Mouse (Mus musculus): ENCODE results near the gene Akp3. TPM values are rescaled to one million over a fixed set of nuclear protein-coding genes. Genes with fewer than 3 reads are reported as not detected.

Gene Akp3
- polyA plus RNA-seq, 1 experiment from 2014 or later = not detected

GRCm38 (mm10) chr1:87155531-87156198 lies 30.9 kb downstream of the Akp3 start:
- peak; percentile 44 for ATAC-seq (ENCODE audit: low FRiP score, low read depth)
- Histone ChIP-seq H3K4me3 (peak overlapping the region; percentile 45), H3K27ac (replicated peaks) (no peak overlapping the region), H3K4me1 (peaks cover 18% of the 10 kb centered on the region), H3K27me3 (peaks cover 95% of the 10 kb centered on the region), H3K9ac (replicated peaks) (peak overlapping the region; percentile 50), H3K9me3 (no peaks in the 10 kb centered on the region), H3K4me2 (replicated peaks) (peak overlapping the region; percentile 68), H3K36me3 (no peaks in the 10 kb centered on the region)
- WGBS = 2% methylated on average over 49 of the region's 56 CpGs

- WGBS = 6% methylated on average over 7 of the region's 12 CpGs
- H3K27ac ChIP-seq (replicated peaks) = no peak within 1 kb of the TSS
- ATAC-seq (ENCODE audit: low FRiP score, low read depth) = peak; percentile 13; the same call in 1 of the 2 replicates
Observed at GRCm38 (mm10) chr1:87156199-87156587, 31.4 kb downstream of the Akp3 start, which contains the start of gene Ecel1. Gene Ecel1 (minus strand): TSS chr1:87156521.

DNA sequence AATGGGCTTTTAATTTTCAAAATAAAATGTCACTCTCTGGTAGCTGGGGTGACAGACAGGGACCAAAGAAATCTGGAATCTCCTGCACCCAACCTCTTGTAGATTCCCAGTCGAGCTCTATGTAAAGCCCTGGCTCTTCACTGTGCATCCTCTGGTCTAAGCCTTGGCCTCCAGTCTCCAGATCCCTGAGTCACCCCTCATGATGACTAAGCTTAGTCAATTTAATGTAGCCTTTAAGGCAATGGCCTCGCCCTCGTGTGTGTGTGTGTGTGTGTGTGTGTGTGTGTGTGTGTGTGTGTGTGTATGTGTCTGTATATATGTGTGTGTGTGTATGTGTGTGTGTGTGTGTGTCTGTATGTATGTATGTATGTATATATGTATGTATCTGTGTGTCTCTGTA lies 34.6 kb downstream of the Akp3 start:
- Histone ChIP-seq H3K36me3 (no peaks in the 10 kb centered on the region), H3K4me2 (replicated peaks) (no peak overlapping the region), H3K27ac (replicated peaks) (no peak overlapping the region), H3K4me3 (no peak overlapping the region), H3K9me3 (no peaks in the 10 kb centered on the region), H3K4me1 (peaks cover 10% of the 10 kb centered on the region), H3K27me3 (peaks cover 65% of the 10 kb centered on the region), H3K9ac (replicated peaks) (no peak overlapping the region)
- 68% methylated on average over 3 of the region's 3 CpGs for WGBS
- no peak for ATAC-seq (ENCODE audit: low FRiP score, low read depth)

More at GRCm38 (mm10) chr1:87156199-87156587, 31.4 kb downstream of the Akp3 start, which contains the start of gene Ecel1:
- peak within 1 kb of the TSS; percentile 45 for H3K4me3 ChIP-seq
- H3K4me1 ChIP-seq = peaks cover 18% of the 10 kb centered on the region
- no peaks in the 10 kb centered on the region for H3K36me3 ChIP-seq
- H3K9ac ChIP-seq (replicated peaks) = peak within 1 kb of the TSS; percentile 50
- H3K27me3 ChIP-seq = peaks cover 91% of the 10 kb centered on the region
- H3K9me3 ChIP-seq = no peaks in the 10 kb centered on the region
- H3K4me2 ChIP-seq (replicated peaks) = peak within 1 kb of the TSS; percentile 68

GRCm38 (mm10) chr1:87164164-87164795 lies 39.5 kb downstream of the Akp3 start:
- Histone ChIP-seq H3K36me3 (no peaks in the 10 kb centered on the region), H3K27ac (replicated peaks) (0 out of 2 replicates have a peak overlapping the region, but pooled peaks have one; percentile 12), H3K4me1 (peaks cover 19% of the 10 kb centered on the region), H3K4me2 (replicated peaks) (no peak overlapping the region), H3K4me3 (no peak overlapping the region), H3K27me3 (peaks cover 32% of the 10 kb centered on the region; the same call in 1 of the 2 replicates), H3K9ac (replicated peaks) (no peak overlapping the region), H3K9me3 (no peaks in the 10 kb centered on the region)
- ATAC-seq (ENCODE audit: low FRiP score, low read depth) = peak; percentile 62
- 38% methylated on average over 11 of the region's 11 CpGs for WGBS

GRCm38 (mm10) chr1:87164796-87165184 lies 40.0 kb downstream of the Akp3 start:
- no peaks in the 10 kb centered on the region for H3K36me3 ChIP-seq
- 0 out of 2 replicates have a peak overlapping the region, but pooled peaks have one; percentile 12 for H3K27ac ChIP-seq (replicated peaks)
- H3K9ac ChIP-seq (replicated peaks) = no peak overlapping the region
- H3K4me1 ChIP-seq = peaks cover 23% of the 10 kb centered on the region
- ATAC-seq (ENCODE audit: low FRiP score, low read depth) = 0 out of 2 replicates have a peak, but pooled peaks have one; percentile 8
- no peaks in the 10 kb centered on the region for H3K9me3 ChIP-seq
- H3K4me3 ChIP-seq = no peak overlapping the region
- 54% methylated on average over 9 of the region's 9 CpGs for WGBS
- H3K4me2 ChIP-seq (replicated peaks) = no peak overlapping the region
- H3K27me3 ChIP-seq = peaks cover 32% of the 10 kb centered on the region; the same call in 1 of the 2 replicates

GRCm38 (mm10) chr1:87170458-87170857 lies 45.7 kb downstream of the Akp3 start:
- H3K27ac ChIP-seq (replicated peaks) = no peak overlapping the region
- no peak overlapping the region for H3K9ac ChIP-seq (replicated peaks)
- peaks cover 27% of the 10 kb centered on the region for H3K4me1 ChIP-seq
- ATAC-seq (ENCODE audit: low FRiP score, low read depth) = peak; percentile 17; the same call in 1 of the 2 replicates
- no peaks in the 10 kb centered on the region for H3K36me3 ChIP-seq
- 6% methylated on average over 17 of the region's 19 CpGs for WGBS
- H3K4me2 ChIP-seq (replicated peaks) = peak overlapping the region; percentile 25
- no peaks in the 10 kb centered on the region for H3K9me3 ChIP-seq
- H3K27me3 ChIP-seq = peaks cover 30% of the 10 kb centered on the region
- H3K4me3 ChIP-seq = no peak overlapping the region

DNA sequence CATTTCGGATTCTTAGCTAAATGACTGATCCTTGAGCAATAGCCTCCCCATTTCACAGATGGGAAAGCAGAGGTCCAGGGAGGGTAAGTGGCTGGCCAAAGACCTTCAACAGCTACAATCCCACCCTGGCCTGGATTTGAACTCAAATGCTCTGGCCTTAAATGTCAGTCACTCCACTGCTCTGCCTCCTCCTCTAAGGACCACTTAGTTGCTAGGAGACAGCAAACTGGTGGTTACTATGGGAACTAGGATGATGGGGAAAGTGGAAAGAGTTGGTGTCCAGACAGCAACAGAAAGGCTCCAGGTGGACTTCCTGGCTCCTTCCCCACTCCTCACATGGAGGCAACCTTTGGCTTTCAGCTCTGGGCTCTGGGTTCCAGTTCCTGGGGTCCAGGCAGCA lies 46.5 kb downstream of the Akp3 start:
- 94% methylated on average over 1 of the region's 1 CpGs for whole genome bisulfite sequencing
- H3K4me2 ChIP-seq (replicated peaks) = no peak overlapping the region
- H3K9me3 ChIP-seq = no peaks in the 10 kb centered on the region
- peaks cover 34% of the 10 kb centered on the region for H3K4me1 ChIP-seq
- H3K9ac ChIP-seq (replicated peaks) = no peak overlapping the region
- no peak overlapping the region for H3K27ac ChIP-seq (replicated peaks)
- H3K4me3 ChIP-seq = no peak overlapping the region
- H3K27me3 ChIP-seq = peaks cover 29% of the 10 kb centered on the region
- ATAC-seq (ENCODE audit: low FRiP score, low read depth) = no peak
- H3K36me3 ChIP-seq = no peaks in the 10 kb centered on the region

DNA sequence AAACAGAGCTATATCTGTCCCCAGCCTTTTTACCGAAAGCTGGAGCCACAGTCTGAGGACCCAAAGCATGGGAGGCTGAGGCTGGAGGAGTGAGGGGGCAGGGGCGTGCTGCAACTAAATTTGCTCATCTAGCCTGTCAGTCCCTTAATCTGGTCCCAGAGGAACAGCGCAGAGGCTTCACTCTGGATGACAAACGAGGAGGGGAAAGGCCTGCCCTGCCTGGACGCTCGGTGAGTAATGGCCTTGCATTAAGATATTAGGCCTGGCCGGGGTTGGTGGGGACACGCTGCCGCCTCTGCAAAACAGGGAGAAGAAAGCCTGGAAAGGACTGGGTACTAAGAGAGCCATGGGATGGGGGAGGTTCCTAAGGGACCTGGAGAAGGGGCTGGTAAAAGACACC lies 47.5 kb downstream of the Akp3 start:
- no peak overlapping the region for H3K9ac ChIP-seq (replicated peaks)
- no peak for ATAC-seq (ENCODE audit: low FRiP score, low read depth)
- H3K4me1 ChIP-seq = peaks cover 34% of the 10 kb centered on the region
- no peak overlapping the region for H3K4me2 ChIP-seq (replicated peaks)
- H3K36me3 ChIP-seq = no peaks in the 10 kb centered on the region
- peaks cover 38% of the 10 kb centered on the region for H3K27me3 ChIP-seq
- 41% methylated on average over 9 of the region's 9 CpGs for WGBS
- no peaks in the 10 kb centered on the region for H3K9me3 ChIP-seq
- H3K4me3 ChIP-seq = no peak overlapping the region
- no peak overlapping the region for H3K27ac ChIP-seq (replicated peaks)

DNA sequence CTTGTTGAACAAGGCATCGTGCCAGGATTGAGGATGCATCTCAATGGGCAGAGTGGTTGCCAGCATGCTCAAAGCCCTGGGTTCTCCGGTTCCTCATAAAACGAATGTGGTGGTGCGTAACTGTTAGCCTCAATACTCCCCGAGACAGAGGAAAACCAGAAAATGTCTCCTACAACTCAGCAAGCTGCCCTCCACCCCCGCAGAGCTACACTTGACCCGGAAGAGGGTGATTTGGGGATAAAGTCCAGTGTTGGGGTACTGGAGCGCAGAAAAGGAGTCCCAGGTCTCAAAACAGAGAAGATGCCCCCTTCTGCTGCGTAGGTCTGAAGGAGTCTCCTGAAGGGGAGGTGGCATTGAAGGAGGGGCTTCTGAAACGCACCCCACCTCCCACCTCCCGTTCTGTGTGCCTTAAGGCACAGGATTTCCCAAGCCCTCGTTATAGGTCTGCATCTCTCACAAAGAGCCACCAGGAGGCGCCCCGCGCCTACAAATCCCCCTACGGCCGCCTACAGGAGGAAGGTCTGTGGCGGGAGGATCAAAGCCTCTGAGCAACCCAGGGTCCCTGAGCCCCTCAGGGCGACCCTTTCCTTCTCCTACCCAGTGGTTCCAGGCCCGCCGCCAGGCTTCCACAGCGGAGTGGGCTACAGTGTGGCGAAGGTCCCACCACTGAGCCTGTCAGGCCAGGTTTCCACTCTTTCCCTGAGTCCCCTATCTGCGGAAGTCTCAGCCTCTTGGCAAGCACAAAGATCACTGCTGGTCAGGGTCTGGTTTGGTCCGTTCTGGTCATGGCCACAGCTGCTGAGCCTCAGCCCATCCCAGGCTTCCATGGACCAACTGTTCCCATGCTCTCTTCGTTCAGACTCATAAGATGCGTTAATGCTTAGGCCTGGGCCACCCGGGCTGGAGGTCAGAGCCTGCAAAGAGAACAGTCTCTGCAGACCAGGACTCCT lies 49.5 kb downstream of the Akp3 start:
- H3K9ac ChIP-seq (replicated peaks) = no peak overlapping the region
- H3K9me3 ChIP-seq = no peaks in the 10 kb centered on the region
- no peaks in the 10 kb centered on the region for H3K36me3 ChIP-seq
- 27% methylated on average over 28 of the region's 28 CpGs for WGBS
- ATAC-seq (ENCODE audit: low FRiP score, low read depth) = peak; percentile 21; the same call in 1 of the 2 replicates
- no peak overlapping the region for H3K27ac ChIP-seq (replicated peaks)
- H3K27me3 ChIP-seq = peaks cover 34% of the 10 kb centered on the region
- H3K4me1 ChIP-seq = peaks cover 29% of the 10 kb centered on the region
- no peak overlapping the region for H3K4me3 ChIP-seq
- H3K4me2 ChIP-seq (replicated peaks) = no peak overlapping the region

DNA sequence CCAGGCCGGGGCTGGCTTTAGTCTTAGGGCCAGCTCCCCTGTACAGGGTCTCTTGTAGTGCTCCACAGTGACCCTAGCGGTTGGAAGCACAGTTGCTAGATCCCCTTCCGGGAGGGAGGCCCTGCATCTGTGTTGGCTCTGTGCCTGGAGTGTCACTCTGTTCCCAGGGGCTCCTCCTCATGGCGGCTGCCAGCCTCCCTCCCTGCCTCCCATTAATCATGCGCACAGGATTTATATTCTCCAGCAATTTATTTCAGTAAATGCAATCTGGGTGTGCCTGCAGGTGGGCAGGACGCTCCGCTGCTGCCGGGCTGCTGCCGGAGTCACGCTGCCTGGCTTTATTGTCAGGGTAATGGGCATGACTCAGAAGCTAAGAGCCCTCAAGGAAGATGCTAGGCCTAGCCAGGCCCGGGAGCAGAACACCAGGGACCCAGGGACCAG lies 51.1 kb downstream of the Akp3 start:
- H3K4me2 ChIP-seq (replicated peaks) = peak overlapping the region; percentile 11; the same call in 1 of the 2 replicates
- peak; percentile 81 for ATAC-seq (ENCODE audit: low FRiP score, low read depth)
- no peaks in the 10 kb centered on the region for H3K36me3 ChIP-seq
- no peak overlapping the region for H3K4me3 ChIP-seq
- H3K4me1 ChIP-seq = peaks cover 14% of the 10 kb centered on the region
- H3K9me3 ChIP-seq = no peaks in the 10 kb centered on the region
- H3K9ac ChIP-seq (replicated peaks) = no peak overlapping the region
- H3K27ac ChIP-seq (replicated peaks) = 0 out of 2 replicates have a peak overlapping the region, but pooled peaks have one; percentile 36
- peaks cover 27% of the 10 kb centered on the region for H3K27me3 ChIP-seq
- WGBS = 12% methylated on average over 11 of the region's 11 CpGs

All from midbrain, embryonic 12.5 days (tissue).